Mouse (Mus musculus) lung, postnatal 36 days (tissue): Measurements from ENCODE around the gene Diexf.

ENCODE experiments used
- DNase-seq: peaks from one replicate; pipeline ENCODE4 v3.0.0; 2022; ENCODE audit warnings: mixed read lengths

The Diexf gene

DNA sequence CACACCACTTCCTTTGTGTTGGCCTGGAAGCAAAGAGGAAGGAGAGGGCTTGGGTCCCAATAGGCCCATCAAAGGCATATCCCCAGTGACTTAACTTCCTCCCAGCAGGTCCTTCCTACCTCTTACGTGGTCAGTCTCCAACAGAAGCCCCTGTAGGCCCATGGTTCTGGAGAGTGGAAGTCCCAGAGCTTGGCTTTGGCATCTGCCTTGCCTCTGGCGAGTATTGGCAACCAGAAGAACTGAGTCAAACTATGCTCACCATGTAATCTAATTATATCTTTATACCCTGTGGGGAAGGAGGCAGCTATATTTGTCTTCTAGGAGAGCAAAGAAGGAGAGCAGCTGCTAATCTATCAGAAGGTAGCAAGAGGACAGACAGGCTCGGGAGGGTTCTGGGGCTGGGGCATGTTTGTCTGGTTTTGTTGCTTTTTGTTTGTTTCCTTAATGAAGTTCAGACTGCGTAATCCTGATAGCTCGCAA, 44.5 kb downstream of the Diexf start:
- no peak for DNase-seq

DNA sequence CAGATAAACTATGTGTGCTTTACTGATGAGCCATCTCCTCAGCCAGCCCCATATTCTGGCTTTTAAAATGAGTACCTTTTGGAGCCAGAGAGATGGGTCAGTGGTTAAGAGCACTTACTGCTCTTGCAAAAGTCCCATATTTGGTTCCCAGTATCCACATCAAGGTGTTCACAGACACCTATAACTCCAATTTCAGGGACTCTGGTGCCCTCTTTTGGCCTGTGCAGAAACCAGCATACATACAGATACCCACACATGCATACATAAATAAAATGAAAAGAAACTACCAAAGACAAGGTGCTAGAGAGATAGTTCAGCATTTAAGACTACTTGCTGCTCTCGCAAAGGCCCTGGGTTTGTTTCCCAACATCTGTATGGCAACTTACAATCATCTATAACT, 46.1 kb downstream of the Diexf start:
- no peak for DNase-seq

- no peak for DNase-seq
These were observed 47.0 kb downstream of the Diexf start for GRCm38 (mm10) chr1:193083051-193083450.

DNA sequence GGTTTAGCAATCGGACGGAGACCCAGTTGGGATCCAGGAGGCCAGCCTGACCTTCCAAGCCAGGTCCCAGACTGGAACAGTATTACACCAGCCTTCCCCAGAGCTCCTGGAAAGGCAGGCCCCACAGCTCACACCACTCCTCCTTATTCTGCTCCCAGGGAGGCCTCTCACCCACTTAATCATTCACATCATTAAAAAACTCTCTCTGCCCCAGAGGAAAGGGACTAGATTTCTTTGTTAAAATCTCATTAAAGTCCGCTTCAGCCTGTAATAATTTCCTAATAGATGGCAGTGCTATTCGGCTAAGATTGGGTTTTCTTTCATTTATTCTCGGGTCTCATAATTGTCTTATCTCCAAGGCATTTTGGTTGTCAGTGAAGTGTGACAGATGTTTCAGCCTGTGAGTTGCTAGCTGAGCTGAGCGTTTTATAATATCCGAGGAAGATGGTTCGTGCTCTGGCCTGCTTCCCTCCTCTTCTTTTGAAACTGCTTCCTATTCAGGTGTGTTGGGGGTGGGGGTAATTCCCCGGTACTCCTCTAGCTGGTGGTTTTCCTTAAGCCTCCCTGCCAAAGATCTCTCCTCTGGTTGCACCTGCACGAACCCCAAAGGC, 47.7 kb downstream of the Diexf start:
- DNase-seq, result peak; percentile 14

DNA sequence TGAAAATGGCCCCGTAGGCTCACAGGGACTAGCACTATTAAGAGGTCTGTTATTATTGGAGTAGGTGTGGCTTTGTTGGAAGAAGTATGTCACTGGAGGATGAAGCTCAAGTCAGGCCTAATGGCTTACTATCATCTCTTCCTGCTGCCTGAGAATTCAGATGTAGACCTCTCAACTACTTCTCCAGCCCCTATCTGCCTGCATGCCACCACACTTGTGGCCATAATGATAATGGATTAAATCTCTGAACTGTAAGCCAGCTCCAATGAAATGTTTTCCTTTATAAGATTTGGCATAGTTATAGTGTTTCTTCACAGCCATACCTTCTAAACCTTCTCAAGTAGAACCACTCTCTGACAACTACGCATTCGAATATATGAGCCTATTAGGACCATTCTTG, 67.5 kb downstream of the Diexf start:
- no peak for DNase-seq

DNA sequence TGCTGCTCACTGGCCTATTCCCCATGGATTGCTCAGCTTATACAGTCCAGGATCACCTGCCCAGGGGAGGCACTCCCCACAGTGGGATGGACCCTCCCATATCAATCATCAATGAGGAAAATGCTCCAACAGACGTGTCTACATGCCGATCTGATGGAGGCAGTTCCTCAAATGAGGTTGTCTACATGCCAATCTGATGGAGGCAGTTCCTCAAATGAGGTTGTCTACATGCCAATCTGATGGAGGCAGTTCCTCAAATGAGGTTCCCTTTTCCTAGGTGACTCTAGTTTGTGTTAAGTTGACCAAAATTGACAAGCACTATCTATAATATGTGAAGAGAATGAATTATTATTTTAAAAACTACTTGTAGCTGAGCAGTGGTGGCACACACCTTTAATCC, 69.9 kb downstream of the Diexf start:
- DNase-seq, result no peak

DNA sequence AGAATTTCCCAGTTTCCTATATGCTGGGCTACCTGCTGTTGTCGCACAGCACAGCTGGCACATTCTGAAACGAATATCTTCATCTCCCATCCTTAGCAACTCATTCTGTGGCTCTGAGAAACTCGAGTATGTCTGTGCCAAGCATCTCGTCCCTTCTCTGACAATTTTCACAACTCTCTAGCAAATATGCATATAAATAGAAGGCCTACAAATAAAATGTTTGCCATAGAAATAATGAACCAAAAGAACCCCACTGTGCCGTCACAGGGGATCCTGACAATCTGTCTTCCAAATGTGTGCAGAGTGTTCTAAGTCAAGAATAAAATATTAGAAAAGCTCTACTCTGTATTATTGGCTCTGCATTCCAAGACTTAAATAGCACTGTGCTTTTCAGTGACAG, 70.5 kb downstream of the Diexf start:
- no peak for DNase-seq

GRCm38 (mm10) chr1:193054401-193054800, 75.7 kb downstream of the Diexf start:
- no peak for DNase-seq

DNA sequence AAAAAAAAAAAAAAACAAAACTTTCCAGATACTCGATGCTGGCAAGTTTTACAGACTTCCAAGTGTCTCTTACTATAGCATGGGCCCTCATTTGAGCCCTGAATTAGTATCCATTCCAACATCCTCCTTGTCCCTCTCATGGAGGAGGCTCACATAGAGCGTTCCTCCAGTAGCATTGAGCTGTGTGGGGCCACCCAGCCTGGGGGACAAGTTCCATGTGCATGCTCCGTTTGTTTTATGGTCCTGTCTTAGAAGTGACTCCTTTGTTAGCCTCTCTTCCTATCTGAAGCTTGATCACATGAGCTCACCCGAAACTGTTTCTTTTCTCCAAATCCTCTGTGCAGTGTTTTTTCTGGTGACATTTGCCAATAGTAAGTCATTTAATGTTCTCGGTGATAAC, 77.0 kb downstream of the Diexf start:
- no peak for DNase-seq

DNA sequence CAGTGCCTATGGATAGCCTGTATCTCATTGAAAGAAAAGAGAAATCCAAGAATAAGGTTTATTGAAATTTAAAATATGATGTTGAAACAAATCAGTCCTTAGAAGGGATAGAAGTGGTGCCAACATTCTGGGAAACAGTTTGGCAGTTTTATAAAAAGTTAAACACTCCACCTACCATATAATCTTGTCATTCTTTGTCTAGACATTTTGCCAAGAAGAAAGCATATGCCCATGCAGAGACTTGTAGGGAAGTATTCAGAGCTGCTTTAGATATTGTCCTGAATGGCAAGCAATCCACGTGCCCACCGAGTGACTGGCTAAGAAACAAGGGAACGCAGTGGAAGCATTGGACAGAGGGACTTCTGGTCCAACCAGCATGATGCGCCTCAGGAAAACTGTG, 82.5 kb downstream of the Diexf start:
- DNase-seq, result no peak

DNA sequence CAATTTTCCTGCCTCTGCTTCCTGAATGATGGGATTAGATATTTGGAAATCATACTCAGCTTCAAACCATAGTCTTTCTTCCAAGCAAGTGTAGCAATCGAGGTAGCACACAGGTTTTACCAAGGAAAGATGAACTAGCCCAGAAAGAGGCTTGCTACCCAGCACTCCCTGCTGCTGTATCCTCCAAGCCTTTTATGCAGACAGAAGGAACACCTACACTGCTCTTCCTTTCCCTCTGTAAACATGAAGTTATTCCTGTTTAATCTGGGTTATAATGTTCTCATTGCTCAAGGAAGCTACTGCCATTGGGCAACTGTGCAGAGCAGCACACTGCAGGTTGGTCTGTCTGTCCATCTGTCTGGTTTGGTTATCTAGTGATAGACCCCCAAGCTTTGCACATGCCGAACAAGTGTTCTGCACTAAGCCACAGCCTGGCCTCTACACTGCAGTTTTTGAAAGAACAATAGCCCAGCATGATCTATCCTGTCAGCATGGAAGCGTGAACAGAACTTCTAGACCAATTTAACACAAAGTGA, 87.2 kb downstream of the Diexf start:
- no peak for DNase-seq
